Mouse (Mus musculus): ENCODE data around the gene Hapln4. TPM values are rescaled to one million over a fixed set of nuclear protein-coding genes. Genes with fewer than 3 reads are reported as not detected.

Gene Hapln4
- polyA plus RNA-seq, 1 experiment, result 124 TPM

- H3K27ac ChIP-seq (ENCODE audit: insufficient read depth, low read length), result no peak overlapping the region
- DNase-seq, result peak; percentile 41 to 56
- H3K4me1 ChIP-seq (ENCODE audit: control insufficient read depth, insufficient read depth, low read length), result no peaks in the 10 kb centered on the region; the same call in 1 of the 2 replicates
- H3K4me3 ChIP-seq (replicated peaks; ENCODE audit: insufficient read depth, low read depth, low read length), result no peak overlapping the region
- TF ChIP-seq POLR2A (IDR thresholded peaks at IDR 0.05; ENCODE audit: borderline replicate concordance, insufficient read depth, low read length), result no peak
- peak; percentile 90 for TF ChIP-seq CTCF (IDR thresholded peaks at IDR 0.05; ENCODE audit: borderline replicate concordance, insufficient read depth, low read depth, low read length)
- H3K27me3 ChIP-seq (ENCODE audit: control insufficient read depth, insufficient read depth, low read length), result no peaks in the 10 kb centered on the region
- 9% methylated on average over 6 of the region's 6 CpGs for WGBS
Observed at GRCm38 (mm10) chr8:70104506-70104905, 21.2 kb downstream of the Hapln4 start.

DNA sequence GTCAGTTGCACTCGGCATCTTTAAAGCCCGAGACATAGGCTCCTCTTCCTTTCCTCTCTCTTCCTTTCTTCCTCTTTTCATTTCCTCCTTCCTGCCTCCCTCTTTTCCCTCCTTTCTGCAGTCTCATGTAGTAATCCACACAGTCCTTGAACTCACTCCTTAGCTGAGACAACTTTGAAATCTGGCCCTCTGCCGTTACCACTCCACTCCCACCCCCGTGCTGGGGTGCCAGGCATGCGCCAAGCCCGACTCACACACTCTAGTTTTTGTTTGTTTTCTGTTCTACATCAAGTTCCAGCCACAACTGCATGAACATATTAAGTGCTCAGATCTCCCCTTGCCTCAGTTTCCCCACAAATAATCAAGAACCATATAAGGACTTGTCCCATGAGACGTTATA lies 21.7 kb downstream of the Hapln4 start:
- TF ChIP-seq POLR2A (IDR thresholded peaks at IDR 0.05; ENCODE audit: borderline replicate concordance, insufficient read depth, low read length), result no peak
- TF ChIP-seq CTCF (IDR thresholded peaks at IDR 0.05; ENCODE audit: borderline replicate concordance, insufficient read depth, low read depth, low read length), result no peak
- Histone ChIP-seq H3K4me3 (replicated peaks; ENCODE audit: insufficient read depth, low read depth, low read length) (no peak overlapping the region), H3K27ac (ENCODE audit: insufficient read depth, low read length) (no peak overlapping the region), H3K4me1 (ENCODE audit: control insufficient read depth, insufficient read depth, low read length) (no peaks in the 10 kb centered on the region; the same call in 1 of the 2 replicates), H3K27me3 (ENCODE audit: control insufficient read depth, insufficient read depth, low read length) (no peaks in the 10 kb centered on the region)
- DNase-seq, result no peak
- WGBS, result 70% methylated on average over 7 of the region's 7 CpGs

DNA sequence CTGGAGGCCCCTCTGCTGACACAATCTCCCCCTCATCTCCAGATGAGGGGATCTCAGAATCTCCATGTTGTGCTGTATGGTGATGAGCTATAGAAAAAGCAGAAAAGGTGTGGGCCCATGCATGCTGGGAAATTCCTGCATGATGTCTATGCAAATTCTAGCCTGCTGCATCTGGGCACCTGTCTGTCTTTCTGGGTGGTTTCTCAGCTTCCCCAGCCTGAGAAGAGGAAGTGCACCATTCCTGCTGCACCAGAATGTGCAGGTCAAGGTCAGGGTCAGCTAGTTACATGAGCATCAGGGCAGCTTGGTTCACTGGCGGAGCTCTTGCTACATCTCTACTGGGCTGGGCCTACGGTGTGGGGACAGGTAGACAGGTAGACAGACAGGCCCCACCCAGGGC lies 27.2 kb downstream of the Hapln4 start:
- 98% methylated on average over 2 of the region's 2 CpGs for WGBS

GRCm38 (mm10) chr8:70111192-70111795 lies 28.0 kb downstream of the Hapln4 start:
- H3K27ac ChIP-seq (ENCODE audit: insufficient read depth, low read length), result no peak overlapping the region
- 0 out of 2 replicates have a peak, but pooled peaks cover 4% of the 10 kb centered on the region for H3K4me1 ChIP-seq (ENCODE audit: control insufficient read depth, insufficient read depth, low read length)
- WGBS, result 78% methylated on average over 23 of the region's 23 CpGs
- H3K27me3 ChIP-seq (ENCODE audit: control insufficient read depth, insufficient read depth, low read length), result no peaks in the 10 kb centered on the region
- H3K4me3 ChIP-seq (replicated peaks; ENCODE audit: insufficient read depth, low read depth, low read length), result no peak overlapping the region
- TF ChIP-seq CTCF (IDR thresholded peaks at IDR 0.05; ENCODE audit: borderline replicate concordance, insufficient read depth, low read depth, low read length) (no peak), POLR2A (IDR thresholded peaks at IDR 0.05; ENCODE audit: borderline replicate concordance, insufficient read depth, low read length) (no peak)
- no peak for DNase-seq

More for the DNA sequence above, 27.2 kb downstream of the Hapln4 start:
- no peak overlapping the region for H3K27ac ChIP-seq (ENCODE audit: insufficient read depth, low read length)
- DNase-seq, result no peak
- no peak overlapping the region for H3K4me3 ChIP-seq (replicated peaks; ENCODE audit: insufficient read depth, low read depth, low read length)
- 0 out of 2 replicates have a peak, but pooled peaks cover 4% of the 10 kb centered on the region for H3K4me1 ChIP-seq (ENCODE audit: control insufficient read depth, insufficient read depth, low read length)
- no peak for TF ChIP-seq CTCF (IDR thresholded peaks at IDR 0.05; ENCODE audit: borderline replicate concordance, insufficient read depth, low read depth, low read length)
- no peak for TF ChIP-seq POLR2A (IDR thresholded peaks at IDR 0.05; ENCODE audit: borderline replicate concordance, insufficient read depth, low read length)
- H3K27me3 ChIP-seq (ENCODE audit: control insufficient read depth, insufficient read depth, low read length), result no peaks in the 10 kb centered on the region

DNA sequence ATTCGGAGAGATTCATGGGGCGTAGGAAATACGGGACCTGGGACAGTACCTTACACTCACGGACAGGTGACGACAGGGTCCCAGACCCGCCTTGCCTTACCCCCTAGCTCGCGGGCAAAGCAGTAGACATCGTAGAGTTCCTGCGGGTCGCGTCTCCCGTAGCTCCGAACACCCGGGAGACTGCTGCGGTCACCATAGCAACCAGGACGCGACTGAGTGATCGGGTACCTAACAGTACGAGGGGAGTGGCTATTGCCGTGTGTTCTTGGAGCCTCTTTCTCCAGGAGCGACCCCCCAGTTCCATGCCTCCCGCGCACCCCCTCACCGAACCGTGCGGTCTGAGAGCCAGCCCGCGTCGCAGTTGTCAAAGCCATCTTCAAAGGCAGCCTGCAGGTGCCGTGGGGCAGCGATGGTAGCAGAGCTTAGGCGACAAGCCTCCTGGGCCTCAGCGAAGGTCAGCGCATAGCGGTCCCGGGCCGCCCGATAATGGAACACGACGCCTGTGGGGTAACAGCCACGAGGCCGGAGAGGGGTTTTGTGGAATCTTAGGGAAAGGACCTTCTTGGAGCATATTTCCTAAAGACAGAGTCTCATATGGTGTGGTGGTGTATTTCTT lies 29.3 kb downstream of the Hapln4 start:
- no peak for TF ChIP-seq POLR2A (IDR thresholded peaks at IDR 0.05; ENCODE audit: borderline replicate concordance, insufficient read depth, low read length)
- no peak for TF ChIP-seq CTCF (IDR thresholded peaks at IDR 0.05; ENCODE audit: borderline replicate concordance, insufficient read depth, low read depth, low read length)

GRCm38 (mm10) chr8:70114488-70114887 lies 31.2 kb downstream of the Hapln4 start:
- H3K27me3 ChIP-seq (ENCODE audit: control insufficient read depth, insufficient read depth, low read length), result no peaks in the 10 kb centered on the region
- no peak overlapping the region for H3K4me3 ChIP-seq (replicated peaks; ENCODE audit: insufficient read depth, low read depth, low read length)
- H3K27ac ChIP-seq (ENCODE audit: insufficient read depth, low read length), result no peak overlapping the region
- no peak for TF ChIP-seq POLR2A (IDR thresholded peaks at IDR 0.05; ENCODE audit: borderline replicate concordance, insufficient read depth, low read length)
- TF ChIP-seq CTCF (IDR thresholded peaks at IDR 0.05; ENCODE audit: borderline replicate concordance, insufficient read depth, low read depth, low read length), result no peak
- DNase-seq, result no peak
- peaks cover 10% of the 10 kb centered on the region; the same call in 1 of the 2 replicates for H3K4me1 ChIP-seq (ENCODE audit: control insufficient read depth, insufficient read depth, low read length)
- WGBS, result 30% methylated on average over 6 of the region's 6 CpGs

More for the DNA sequence above, 29.3 kb downstream of the Hapln4 start:
- no peaks in the 10 kb centered on the region for H3K27me3 ChIP-seq (ENCODE audit: control insufficient read depth, insufficient read depth, low read length)
- 0 out of 2 replicates have a peak, but pooled peaks cover 4% of the 10 kb centered on the region for H3K4me1 ChIP-seq (ENCODE audit: control insufficient read depth, insufficient read depth, low read length)
- no peak for DNase-seq
- 39% methylated on average over 43 of the region's 43 CpGs for WGBS
- H3K27ac ChIP-seq (ENCODE audit: insufficient read depth, low read length), result no peak overlapping the region
- H3K4me3 ChIP-seq (replicated peaks; ENCODE audit: insufficient read depth, low read depth, low read length), result no peak overlapping the region

GRCm38 (mm10) chr8:70114892-70115291 lies 31.6 kb downstream of the Hapln4 start:
- peaks cover 14% of the 10 kb centered on the region; the same call in 1 of the 2 replicates for H3K4me1 ChIP-seq (ENCODE audit: control insufficient read depth, insufficient read depth, low read length)
- no peaks in the 10 kb centered on the region for H3K27me3 ChIP-seq (ENCODE audit: control insufficient read depth, insufficient read depth, low read length)
- H3K4me3 ChIP-seq (replicated peaks; ENCODE audit: insufficient read depth, low read depth, low read length), result no peak overlapping the region
- no peak overlapping the region for H3K27ac ChIP-seq (ENCODE audit: insufficient read depth, low read length)
- no peak for TF ChIP-seq CTCF (IDR thresholded peaks at IDR 0.05; ENCODE audit: borderline replicate concordance, insufficient read depth, low read depth, low read length)
- no peak for TF ChIP-seq POLR2A (IDR thresholded peaks at IDR 0.05; ENCODE audit: borderline replicate concordance, insufficient read depth, low read length)
- no peak for DNase-seq
- 21% methylated on average over 13 of the region's 13 CpGs for WGBS

DNA sequence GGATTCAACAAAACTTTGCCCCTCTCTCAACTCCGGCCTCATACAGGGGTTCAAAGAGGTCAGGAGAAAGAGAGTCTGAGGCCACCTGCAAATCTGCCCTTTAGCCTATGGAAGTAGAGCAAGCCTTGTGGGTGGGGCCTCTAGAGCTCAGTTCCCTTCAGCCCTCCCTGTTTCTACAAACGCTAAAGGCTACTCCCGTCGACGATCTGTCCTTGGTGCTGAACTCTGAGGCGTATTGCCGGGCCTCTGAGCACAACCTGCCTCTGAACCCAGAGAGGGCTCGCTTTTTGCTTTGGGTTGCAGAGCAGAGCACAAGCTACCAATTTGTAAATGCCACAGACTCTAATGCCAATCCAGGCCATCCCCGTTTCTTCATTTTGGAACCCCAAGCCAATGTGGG lies 34.4 kb downstream of the Hapln4 start:
- H3K27ac ChIP-seq (ENCODE audit: insufficient read depth, low read length), result no peak overlapping the region
- H3K27me3 ChIP-seq (ENCODE audit: control insufficient read depth, insufficient read depth, low read length), result no peaks in the 10 kb centered on the region
- no peak for DNase-seq
- H3K4me1 ChIP-seq (ENCODE audit: control insufficient read depth, insufficient read depth, low read length), result peaks cover 16% of the 10 kb centered on the region; the same call in 1 of the 2 replicates
- WGBS, result 50% methylated on average over 9 of the region's 9 CpGs
- TF ChIP-seq POLR2A (IDR thresholded peaks at IDR 0.05; ENCODE audit: borderline replicate concordance, insufficient read depth, low read length) (no peak), CTCF (IDR thresholded peaks at IDR 0.05; ENCODE audit: borderline replicate concordance, insufficient read depth, low read depth, low read length) (no peak)
- H3K4me3 ChIP-seq (replicated peaks; ENCODE audit: insufficient read depth, low read depth, low read length), result no peak overlapping the region
